Mouse (Mus musculus) midbrain, embryonic 11.5 days (tissue): ENCODE data around the gene Zfp592. TPM values are rescaled to one million over a fixed set of nuclear protein-coding genes. Genes with fewer than 3 reads are reported as not detected.

Experiments
- ATAC-seq: fragments of 200-750 bp; cut with Nextera tagmentation; 2 replicates; pipeline ENCODE4 v1.8.0; 2017; ENCODE audit warnings: moderate TSS enrichment, moderate library complexity; ENCODE audit not compliant: low FRiP score
- DNase-seq: peaks from one replicate; pipeline ENCODE4 v3.0.0; 2015; ENCODE audit warnings: low spot score; ENCODE audit errors: missing footprints
- H3K27ac ChIP-seq: fragments of 300-500 bp; sonication (generic); 2 replicates; pipeline ENCODE4 v1.5.1; 2014; ENCODE audit warnings: low read depth, low read length
- H3K27me3 ChIP-seq: fragments of 300-500 bp; sonication (generic); 2 replicates; pipeline ENCODE4 v1.6.1; 2014; ENCODE audit warnings: mild to moderate bottlenecking, low read length, moderate library complexity, mixed read lengths; ENCODE audit not compliant: control insufficient read depth, insufficient read depth
- H3K36me3 ChIP-seq: fragments of 300-500 bp; sonication (generic); 2 replicates; pipeline ENCODE4 v1.6.1; 2014; ENCODE audit warnings: mild to moderate bottlenecking, low read length, moderate library complexity, mixed read lengths; ENCODE audit not compliant: control insufficient read depth, insufficient read depth
- H3K4me1 ChIP-seq: fragments of 300-500 bp; sonication (generic); 2 replicates; pipeline ENCODE4 v1.6.1; 2014; ENCODE audit warnings: low read length; ENCODE audit not compliant: control insufficient read depth, insufficient read depth
- H3K4me2 ChIP-seq: fragments of 300-500 bp; sonication (generic); 2 replicates; pipeline ENCODE4 v1.6.1; 2014; ENCODE audit warnings: mild to moderate bottlenecking, moderate library complexity
- H3K4me3 ChIP-seq: fragments of 300-500 bp; sonication (generic); 2 replicates; pipeline ENCODE4 v1.5.1; 2014; ENCODE audit warnings: low read depth, low read length
- H3K9ac ChIP-seq: fragments of 300-500 bp; sonication (generic); 2 replicates; pipeline ENCODE4 v1.6.1; 2014; ENCODE audit warnings: low read length
- H3K9me3 ChIP-seq: fragments of 300-500 bp; sonication (generic); 2 replicates; pipeline ENCODE4 v1.6.1; 2016; ENCODE audit warnings: low read length; ENCODE audit not compliant: control insufficient read depth
- WGBS: fragments of 180-500 bp; shearing (Covaris S2); extraction: QIAGEN DNeasy Blood & Tissue Kit; methylation state at CpG from one replicate; pipeline ENCODE4 v1.1.7; 2014; 5-methylcytosine and 5-hydroxymethylcytosine counted together
- polyA plus RNA-seq: library from polyadenylated mRNA; unstranded; fragments of >200 nt; fragmentation: Nextera tagmentation; extraction: Ambion mirVana; gene quantifications from 2 replicates; pipeline ENCODE4 v1.2.1, GENCODE M21; 2014

Gene Zfp592
- polyA plus RNA-seq, 1 experiment from 2014 or later = 13.6 TPM

- H3K9ac ChIP-seq = no peak overlapping the region
- H3K27ac ChIP-seq = no peak overlapping the region
- no peaks in the 10 kb centered on the region for H3K27me3 ChIP-seq
- DNase-seq (no peak), ATAC-seq (no peak)
- WGBS = 79% methylated on average over 1 of the region's 1 CpGs
- no peak overlapping the region for H3K4me2 ChIP-seq
- peaks cover 2% of the 10 kb centered on the region; the same call in 1 of the 2 replicates for H3K4me1 ChIP-seq
- no peak overlapping the region for H3K4me3 ChIP-seq
- no peaks in the 10 kb centered on the region for H3K36me3 ChIP-seq
- H3K9me3 ChIP-seq = no peaks in the 10 kb centered on the region
These were observed 12.5 kb downstream of the Zfp592 start for GRCm38 (mm10) chr7:81005969-81006368.

DNA sequence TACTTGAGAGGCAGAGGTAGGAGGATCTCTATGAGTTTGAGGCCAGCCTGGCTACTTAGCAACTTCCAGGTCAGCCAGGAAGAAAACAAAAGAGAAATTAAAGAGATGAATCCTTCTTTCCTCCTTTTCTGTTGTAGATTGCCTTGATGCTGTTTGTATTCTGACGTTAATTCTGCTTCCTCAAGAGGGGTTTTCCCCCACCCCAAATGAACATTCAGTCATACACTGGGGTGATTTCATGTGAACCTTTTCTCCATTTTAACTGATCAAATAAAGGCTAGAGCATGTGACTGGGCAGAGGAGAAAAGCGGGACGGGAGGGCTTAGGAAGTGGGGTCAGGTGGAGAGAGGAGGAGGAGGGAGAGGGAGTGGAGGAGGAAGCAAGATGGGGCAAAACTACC, 14.8 kb downstream of the Zfp592 start:
- Histone ChIP-seq H3K27me3 (no peaks in the 10 kb centered on the region), H3K36me3 (no peaks in the 10 kb centered on the region), H3K4me3 (no peak overlapping the region), H3K9ac (no peak overlapping the region), H3K27ac (no peak overlapping the region), H3K9me3 (no peaks in the 10 kb centered on the region), H3K4me1 (no peaks in the 10 kb centered on the region), H3K4me2 (no peak overlapping the region)
- ATAC-seq = no peak
- WGBS = 88% methylated on average over 3 of the region's 3 CpGs
- no peak for DNase-seq

DNA sequence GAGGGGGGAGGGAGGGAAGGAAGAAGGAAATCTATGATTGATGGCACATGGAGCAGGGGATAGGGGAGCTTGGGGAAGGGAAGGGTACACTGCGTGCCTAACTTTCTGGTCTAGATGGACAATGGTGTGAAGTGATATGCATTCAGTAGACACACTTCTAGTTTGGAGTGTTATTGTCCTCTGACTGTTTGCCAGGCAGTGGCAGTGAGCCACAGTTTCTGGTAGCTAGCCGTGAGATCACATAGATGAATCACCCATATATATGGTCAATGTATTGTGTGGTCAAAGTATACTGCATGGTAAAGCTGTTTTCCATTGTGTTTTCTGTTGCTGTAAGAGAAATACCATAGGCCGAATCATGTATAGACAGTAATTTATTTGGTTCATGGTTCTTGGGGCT, 18.1 kb downstream of the Zfp592 start:
- WGBS = 97% methylated on average over 3 of the region's 3 CpGs
- no peaks in the 10 kb centered on the region for H3K4me1 ChIP-seq
- H3K4me3 ChIP-seq = no peak overlapping the region
- no peaks in the 10 kb centered on the region for H3K27me3 ChIP-seq
- H3K9ac ChIP-seq = no peak overlapping the region
- H3K36me3 ChIP-seq = no peaks in the 10 kb centered on the region
- no peak overlapping the region for H3K4me2 ChIP-seq
- DNase-seq = no peak
- H3K9me3 ChIP-seq = no peaks in the 10 kb centered on the region
- no peak overlapping the region for H3K27ac ChIP-seq
- ATAC-seq = no peak

- Histone ChIP-seq H3K4me3 (no peak overlapping the region), H3K36me3 (peaks cover 14% of the 10 kb centered on the region), H3K9ac (no peak overlapping the region), H3K4me1 (no peaks in the 10 kb centered on the region), H3K27ac (no peak overlapping the region), H3K9me3 (no peaks in the 10 kb centered on the region), H3K4me2 (no peak overlapping the region), H3K27me3 (no peaks in the 10 kb centered on the region)
- DNase-seq (no peak), ATAC-seq (no peak)
- 48% methylated on average over 11 of the region's 11 CpGs for WGBS
These were observed 26.8 kb downstream of the Zfp592 start for GRCm38 (mm10) chr7:81020307-81020706.

DNA sequence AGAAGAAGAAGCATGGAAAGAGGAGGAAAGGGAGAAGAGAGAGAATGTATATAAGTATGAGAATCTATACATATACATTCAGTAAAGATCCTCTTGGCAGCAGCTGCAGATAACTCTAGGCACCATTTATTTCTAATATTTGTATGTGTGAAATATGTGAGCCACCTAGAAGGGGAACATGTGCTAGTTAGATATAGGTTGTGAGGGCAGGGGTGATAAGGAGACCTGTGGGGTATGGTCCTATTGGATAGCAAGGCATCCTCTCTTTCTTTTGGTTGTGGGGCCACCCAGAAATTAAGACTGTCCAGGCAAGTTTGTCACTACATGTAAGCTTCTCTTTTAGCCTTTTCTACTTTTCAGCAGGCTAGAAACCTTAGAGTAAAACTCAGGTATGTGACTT, 29.2 kb downstream of the Zfp592 start:
- Histone ChIP-seq H3K4me3 (no peak overlapping the region), H3K27ac (no peak overlapping the region), H3K27me3 (no peaks in the 10 kb centered on the region), H3K36me3 (peaks cover 18% of the 10 kb centered on the region), H3K9ac (no peak overlapping the region), H3K9me3 (no peaks in the 10 kb centered on the region), H3K4me1 (no peaks in the 10 kb centered on the region), H3K4me2 (no peak overlapping the region)
- DNase-seq (no peak), ATAC-seq (no peak)

GRCm38 (mm10) chr7:81024118-81024517, 30.6 kb downstream of the Zfp592 start:
- Histone ChIP-seq H3K9me3 (no peaks in the 10 kb centered on the region), H3K4me1 (no peaks in the 10 kb centered on the region), H3K4me3 (no peak overlapping the region), H3K27ac (no peak overlapping the region), H3K9ac (no peak overlapping the region), H3K4me2 (no peak overlapping the region), H3K36me3 (peaks cover 18% of the 10 kb centered on the region), H3K27me3 (no peaks in the 10 kb centered on the region)
- ATAC-seq (no peak), DNase-seq (no peak)
- 61% methylated on average over 5 of the region's 5 CpGs for whole genome bisulfite sequencing

DNA sequence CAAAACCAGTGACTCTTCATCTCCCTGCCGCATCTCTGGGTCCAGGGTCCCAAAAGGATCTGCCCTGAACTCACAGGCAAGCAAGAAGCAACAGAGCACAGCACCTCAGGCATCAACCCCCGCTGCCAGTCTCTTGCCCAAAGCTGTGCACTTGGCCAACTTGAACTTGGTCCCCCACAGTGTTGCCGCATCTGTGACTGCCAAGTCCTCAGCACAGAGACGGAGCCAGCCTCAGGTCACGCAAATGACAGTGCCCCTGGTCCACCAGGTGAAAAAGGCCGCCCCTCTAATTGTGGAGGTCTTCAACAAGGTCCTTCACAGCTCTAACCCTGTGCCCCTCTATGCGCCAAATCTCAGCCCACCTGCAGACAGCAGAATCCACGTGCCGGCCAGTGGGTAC, 31.2 kb downstream of the Zfp592 start:
- Histone ChIP-seq H3K4me2 (no peak overlapping the region), H3K27ac (no peak overlapping the region), H3K36me3 (peaks cover 21% of the 10 kb centered on the region), H3K9me3 (no peaks in the 10 kb centered on the region), H3K4me1 (no peaks in the 10 kb centered on the region), H3K27me3 (no peaks in the 10 kb centered on the region), H3K9ac (no peak overlapping the region), H3K4me3 (no peak overlapping the region)
- no peak for DNase-seq
- 94% methylated on average over 9 of the region's 9 CpGs for WGBS
- ATAC-seq = no peak

GRCm38 (mm10) chr7:81025751-81026150, 32.3 kb downstream of the Zfp592 start:
- DNase-seq (no peak), ATAC-seq (no peak)
- H3K36me3 ChIP-seq = peaks cover 28% of the 10 kb centered on the region

GRCm38 (mm10) chr7:81039711-81040110, 46.2 kb downstream of the Zfp592 start:
- H3K9ac ChIP-seq = no peak overlapping the region
- no peaks in the 10 kb centered on the region for H3K9me3 ChIP-seq
- no peak overlapping the region for H3K27ac ChIP-seq
- DNase-seq = no peak
- H3K4me1 ChIP-seq = no peaks in the 10 kb centered on the region
- H3K4me2 ChIP-seq = no peak overlapping the region
- 90% methylated on average over 2 of the region's 2 CpGs for WGBS
- H3K36me3 ChIP-seq = peaks cover 34% of the 10 kb centered on the region
- no peak overlapping the region for H3K4me3 ChIP-seq
- no peaks in the 10 kb centered on the region for H3K27me3 ChIP-seq
- no peak for ATAC-seq

More at GRCm38 (mm10) chr7:81025751-81026150, 32.3 kb downstream of the Zfp592 start:
- Histone ChIP-seq H3K9me3 (no peaks in the 10 kb centered on the region), H3K27ac (no peak overlapping the region), H3K4me1 (no peaks in the 10 kb centered on the region), H3K4me2 (no peak overlapping the region), H3K27me3 (no peaks in the 10 kb centered on the region), H3K9ac (no peak overlapping the region), H3K4me3 (no peak overlapping the region)
- 94% methylated on average over 2 of the region's 2 CpGs for WGBS
